Mouse (Mus musculus) spleen, adult 2 months (tissue): ENCODE results near the gene Timm44.

Experiments
- CTCF ChIP-seq: fragments of 200-500 bp; IDR thresholded peaks from 2 replicates; pipeline ENCODE4 v1.5.1; 2011; ENCODE audit warnings: mild to moderate bottlenecking, inconsistent platforms; ENCODE audit not compliant: insufficient read depth, insufficient read length, insufficient replicate concordance; ENCODE audit errors: extremely low read depth
- POLR2A ChIP-seq: fragments of 200-500 bp; IDR thresholded peaks from 2 replicates; pipeline ENCODE4 v1.6.1; 2011; ENCODE audit warnings: low read depth, low read length, inconsistent platforms

GRCm38 (mm10) chr8:4324983-4325750 lies 49.5 kb upstream of the Timm44 start, which contains the start of the genes Ccl25 and Elavl1:
- TF ChIP-seq CTCF (no peak), POLR2A (peak; percentile 33)
